Mouse (Mus musculus): Measurements from ENCODE around the gene Tfcp2l1. TPM values are rescaled to one million over a fixed set of nuclear protein-coding genes. Genes with fewer than 3 reads are reported as not detected.

Gene Tfcp2l1
- total and polyA plus RNA-seq, 2 experiments from 2014 or later, result 0.68 to 3.1 TPM

GRCm38 (mm10) chr1:118711606-118712005, 83.9 kb downstream of the Tfcp2l1 start:
- TF ChIP-seq CTCF (IDR thresholded peaks at IDR 0.05), result no peak
- no peak overlapping the region for H3K4me2 ChIP-seq (ENCODE audit: low read depth, low read length, poor library complexity, severe bottlenecking)
- no peaks in the 10 kb centered on the region for H3K4me1 ChIP-seq (ENCODE audit: insufficient read depth, low read length)
- H3K27ac ChIP-seq (ENCODE audit: low read depth, low read length), result no peak overlapping the region
- H3K9ac ChIP-seq (replicated peaks; ENCODE audit: low read length, poor library complexity, severe bottlenecking), result no peak overlapping the region
- 92% methylated on average over 4 of the region's 4 CpGs for WGBS
- no peak for DNase-seq (ENCODE audit: low spot score)
- H3K9me3 ChIP-seq (ENCODE audit: low read length), result no peaks in the 10 kb centered on the region
- no peak overlapping the region for H3K4me3 ChIP-seq (ENCODE audit: low read depth, low read length)
- no peak for ATAC-seq (ENCODE audit: low FRiP score)
- no peaks in the 10 kb centered on the region for H3K27me3 ChIP-seq (ENCODE audit: insufficient read depth, low read length)
- no peaks in the 10 kb centered on the region for H3K36me3 ChIP-seq (ENCODE audit: insufficient read depth, low read length)

DNA sequence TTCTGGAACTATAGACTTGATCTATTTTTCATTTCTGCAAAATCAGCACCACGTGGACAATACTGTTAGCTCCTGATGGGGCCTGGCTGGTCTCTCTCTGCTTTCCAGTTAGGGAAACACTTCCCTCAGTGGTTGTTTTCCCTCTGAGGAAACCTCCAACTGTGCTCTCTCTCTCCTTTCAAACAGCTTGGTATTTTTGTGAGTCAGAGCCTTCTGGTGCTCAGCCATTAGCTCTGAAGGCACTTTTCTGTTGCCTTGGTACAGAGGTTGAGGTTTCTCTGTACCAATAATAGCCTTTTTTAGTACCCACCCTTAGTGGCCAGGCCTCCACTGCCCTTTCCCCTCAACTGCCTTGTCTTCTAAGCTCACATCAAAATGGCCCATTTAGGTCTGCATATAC, 88.5 kb downstream of the Tfcp2l1 start:
- ATAC-seq (ENCODE audit: low FRiP score) (no peak), DNase-seq (ENCODE audit: low spot score) (no peak)
- WGBS, result 61% methylated on average over 1 of the region's 1 CpGs

GRCm38 (mm10) chr1:118718055-118718454, 90.3 kb downstream of the Tfcp2l1 start:
- Histone ChIP-seq H3K9me3 (ENCODE audit: low read length) (no peaks in the 10 kb centered on the region), H3K27ac (ENCODE audit: low read depth, low read length) (no peak overlapping the region), H3K9ac (replicated peaks; ENCODE audit: low read length, poor library complexity, severe bottlenecking) (no peak overlapping the region), H3K27me3 (ENCODE audit: insufficient read depth, low read length) (no peaks in the 10 kb centered on the region), H3K36me3 (ENCODE audit: insufficient read depth, low read length) (no peaks in the 10 kb centered on the region), H3K4me3 (ENCODE audit: low read depth, low read length) (no peak overlapping the region), H3K4me1 (ENCODE audit: insufficient read depth, low read length) (no peaks in the 10 kb centered on the region), H3K4me2 (ENCODE audit: low read depth, low read length, poor library complexity, severe bottlenecking) (no peak overlapping the region)
- ATAC-seq (ENCODE audit: low FRiP score), result no peak
- no peak for TF ChIP-seq CTCF (IDR thresholded peaks at IDR 0.05)
- WGBS, result 79% methylated on average over 6 of the region's 6 CpGs
- no peak for DNase-seq (ENCODE audit: low spot score)

More for the DNA sequence above, 88.5 kb downstream of the Tfcp2l1 start:
- Histone ChIP-seq H3K9ac (replicated peaks; ENCODE audit: low read length, poor library complexity, severe bottlenecking) (no peak overlapping the region), H3K4me2 (ENCODE audit: low read depth, low read length, poor library complexity, severe bottlenecking) (no peak overlapping the region), H3K27me3 (ENCODE audit: insufficient read depth, low read length) (no peaks in the 10 kb centered on the region), H3K9me3 (ENCODE audit: low read length) (no peaks in the 10 kb centered on the region), H3K36me3 (ENCODE audit: insufficient read depth, low read length) (no peaks in the 10 kb centered on the region), H3K27ac (ENCODE audit: low read depth, low read length) (no peak overlapping the region), H3K4me1 (ENCODE audit: insufficient read depth, low read length) (no peaks in the 10 kb centered on the region), H3K4me3 (ENCODE audit: low read depth, low read length) (no peak overlapping the region)
- TF ChIP-seq CTCF (IDR thresholded peaks at IDR 0.05), result no peak

- Histone ChIP-seq H3K4me1 (ENCODE audit: insufficient read depth, low read length) (no peaks in the 10 kb centered on the region), H3K36me3 (ENCODE audit: insufficient read depth, low read length) (no peaks in the 10 kb centered on the region), H3K4me2 (ENCODE audit: low read depth, low read length, poor library complexity, severe bottlenecking) (no peak overlapping the region), H3K4me3 (ENCODE audit: low read depth, low read length) (no peak overlapping the region), H3K9ac (replicated peaks; ENCODE audit: low read length, poor library complexity, severe bottlenecking) (no peak overlapping the region), H3K27ac (ENCODE audit: low read depth, low read length) (no peak overlapping the region), H3K9me3 (ENCODE audit: low read length) (no peaks in the 10 kb centered on the region), H3K27me3 (ENCODE audit: insufficient read depth, low read length) (no peaks in the 10 kb centered on the region)
- no peak for DNase-seq (ENCODE audit: low spot score)
- no peak for ATAC-seq (ENCODE audit: low FRiP score)
- no peak for TF ChIP-seq CTCF (IDR thresholded peaks at IDR 0.05)
- 82% methylated on average over 2 of the region's 2 CpGs for WGBS
These were observed 92.0 kb downstream of the Tfcp2l1 start for GRCm38 (mm10) chr1:118719699-118720098.

GRCm38 (mm10) chr1:118720474-118721095, 92.8 kb downstream of the Tfcp2l1 start:
- Histone ChIP-seq H3K36me3 (ENCODE audit: insufficient read depth, low read length) (no peaks in the 10 kb centered on the region), H3K9ac (replicated peaks; ENCODE audit: low read length, poor library complexity, severe bottlenecking) (no peak overlapping the region), H3K9me3 (ENCODE audit: low read length) (no peaks in the 10 kb centered on the region), H3K27ac (ENCODE audit: low read depth, low read length) (no peak overlapping the region), H3K4me3 (ENCODE audit: low read depth, low read length) (no peak overlapping the region), H3K4me1 (ENCODE audit: insufficient read depth, low read length) (no peaks in the 10 kb centered on the region), H3K4me2 (ENCODE audit: low read depth, low read length, poor library complexity, severe bottlenecking) (no peak overlapping the region), H3K27me3 (ENCODE audit: insufficient read depth, low read length) (no peaks in the 10 kb centered on the region)
- DNase-seq (ENCODE audit: low spot score), result no peak
- ATAC-seq (ENCODE audit: low FRiP score), result no peak
- no peak for TF ChIP-seq CTCF (IDR thresholded peaks at IDR 0.05)
- 51% methylated on average over 8 of the region's 8 CpGs for WGBS

DNA sequence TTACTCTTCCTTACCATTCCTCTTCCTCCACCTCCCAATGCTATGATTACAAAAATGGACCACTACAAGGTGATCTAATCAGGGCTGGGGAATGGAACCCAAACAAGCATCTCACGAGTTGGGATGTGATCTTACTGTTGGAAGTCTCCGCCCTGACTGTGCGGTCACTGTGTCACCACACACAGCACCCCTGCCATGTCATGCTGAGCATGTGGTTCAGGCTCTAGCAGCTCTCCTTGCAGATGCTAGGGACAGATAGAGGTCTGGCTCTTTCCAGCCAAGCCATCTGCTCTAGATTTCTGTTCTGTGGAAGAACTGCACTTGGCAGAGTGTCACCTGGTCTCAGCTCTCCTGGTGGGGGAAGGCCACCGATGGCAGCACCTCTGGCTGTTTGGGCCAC, 99.3 kb downstream of the Tfcp2l1 start:
- H3K4me1 ChIP-seq (ENCODE audit: insufficient read depth, low read length), result no peaks in the 10 kb centered on the region
- no peak overlapping the region for H3K9ac ChIP-seq (replicated peaks; ENCODE audit: low read length, poor library complexity, severe bottlenecking)
- DNase-seq (ENCODE audit: low spot score) (no peak), ATAC-seq (ENCODE audit: low FRiP score) (no peak)
- H3K27ac ChIP-seq (ENCODE audit: low read depth, low read length), result no peak overlapping the region
- no peak for TF ChIP-seq CTCF (IDR thresholded peaks at IDR 0.05)
- no peaks in the 10 kb centered on the region for H3K36me3 ChIP-seq (ENCODE audit: insufficient read depth, low read length)
- H3K4me3 ChIP-seq (ENCODE audit: low read depth, low read length), result no peak overlapping the region
- no peaks in the 10 kb centered on the region for H3K9me3 ChIP-seq (ENCODE audit: low read length)
- H3K4me2 ChIP-seq (ENCODE audit: low read depth, low read length, poor library complexity, severe bottlenecking), result no peak overlapping the region
- 91% methylated on average over 4 of the region's 4 CpGs for WGBS
- H3K27me3 ChIP-seq (ENCODE audit: insufficient read depth, low read length), result no peaks in the 10 kb centered on the region

Measured in midbrain, postnatal 0 days (tissue).